In the genomic region with DNA sequence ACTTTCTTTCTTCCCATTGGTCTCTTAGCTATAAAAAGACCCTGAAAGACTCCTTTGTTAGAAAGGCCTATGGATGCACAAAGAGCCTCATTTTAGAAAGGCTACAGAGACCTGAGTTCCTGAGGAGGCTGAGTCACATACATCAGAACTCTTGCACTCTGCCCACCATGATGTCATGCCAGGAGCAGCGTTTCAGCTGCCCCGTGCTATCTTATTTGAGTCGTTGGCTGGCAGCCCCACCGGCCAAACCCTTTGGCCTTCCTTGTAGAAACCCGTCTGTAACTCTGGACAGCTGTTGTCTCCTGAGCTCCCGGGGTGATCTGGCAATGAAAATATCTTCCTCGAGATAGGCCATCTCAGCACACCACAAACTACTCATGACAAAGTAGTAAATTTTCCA, we compare ENCODE assay signal across 8 mouse cellular contexts. TPM values are rescaled to one million over a fixed set of nuclear protein-coding genes. Genes with fewer than 3 reads are reported as not detected.
A peak's percentile ranks its signal among the peaks of the same experiment; 100 is the strongest.
DNase-seq lines count a peak whose midpoint lies in the region; ATAC-seq and TF ChIP-seq lines count a peak whose summit lies in the region.

No protein-coding gene starts in this region.

- H3K4me2 ChIP-seq in forebrain, embryonic 14.5 days (ENCODE audit: low read length): no peak overlapping the region
- H3K4me2 ChIP-seq in forebrain, embryonic 13.5 days: no peak overlapping the region

- ATAC-seq in forebrain, embryonic 14.5 days: no peak
- no peak for ATAC-seq in forebrain, embryonic 13.5 days
- peak; percentile 33 for ATAC-seq in megakaryocyte progenitor cell, adult 5-6 weeks (replicated peaks; ENCODE audit: poor library complexity)

- H3K27ac ChIP-seq in forebrain, embryonic 14.5 days (ENCODE audit: low read depth, low read length): no peak overlapping the region
- no peak overlapping the region for H3K27ac ChIP-seq in forebrain, embryonic 13.5 days
- H3K27ac ChIP-seq in cerebellum, adult 2 months (ENCODE audit: insufficient read depth, low read length): no peak overlapping the region

- no peak for TF ChIP-seq CTCF in cerebellum, adult 2 months (IDR thresholded peaks at IDR 0.05; ENCODE audit: borderline replicate concordance, insufficient read depth, low read depth, low read length)

- no peaks in the 10 kb centered on the region for H3K9me3 ChIP-seq in forebrain, embryonic 14.5 days (replicated peaks; ENCODE audit: control insufficient read depth, low read length)
- no peaks in the 10 kb centered on the region for H3K9me3 ChIP-seq in forebrain, embryonic 13.5 days (replicated peaks)

- 42% methylated on average over 7 of the region's 7 CpGs for WGBS in forebrain, embryonic 14.5 days
- WGBS in forebrain, embryonic 13.5 days: 47% methylated on average over 7 of the region's 7 CpGs
- WGBS in cerebellum, adult 2 months: 28% methylated on average over 7 of the region's 7 CpGs

- H3K27me3 ChIP-seq in forebrain, embryonic 14.5 days (replicated peaks; ENCODE audit: control insufficient read depth, insufficient read depth, low read length): no peaks in the 10 kb centered on the region
- no peaks in the 10 kb centered on the region for H3K27me3 ChIP-seq in forebrain, embryonic 13.5 days
- H3K27me3 ChIP-seq in cerebellum, adult 2 months (ENCODE audit: control insufficient read depth, insufficient read depth, low read length): no peaks in the 10 kb centered on the region; the same call in 1 of the 2 replicates

- no peaks in the 10 kb centered on the region for H3K36me3 ChIP-seq in forebrain, embryonic 14.5 days (ENCODE audit: control insufficient read depth, insufficient read depth, low read length)
- H3K36me3 ChIP-seq in forebrain, embryonic 13.5 days (ENCODE audit: poor library complexity, severe bottlenecking): no peaks in the 10 kb centered on the region

- peaks cover 12% of the 10 kb centered on the region for H3K4me1 ChIP-seq in forebrain, embryonic 14.5 days (ENCODE audit: control insufficient read depth, insufficient read depth, low read length)
- peaks cover 11% of the 10 kb centered on the region for H3K4me1 ChIP-seq in forebrain, embryonic 13.5 days
- no peaks in the 10 kb centered on the region for H3K4me1 ChIP-seq in cerebellum, adult 2 months (ENCODE audit: control insufficient read depth, insufficient read depth, low read length)

- no peak overlapping the region for H3K9ac ChIP-seq in forebrain, embryonic 14.5 days (ENCODE audit: low read length)
- H3K9ac ChIP-seq in forebrain, embryonic 13.5 days: no peak overlapping the region

- no peak overlapping the region for H3K4me3 ChIP-seq in forebrain, embryonic 14.5 days (ENCODE audit: low read depth, low read length)
- no peak overlapping the region for H3K4me3 ChIP-seq in forebrain, embryonic 13.5 days
- H3K4me3 ChIP-seq in cerebellum, adult 2 months (replicated peaks; ENCODE audit: insufficient read depth, low read depth, low read length): no peak overlapping the region

- DNase-seq in forebrain, embryonic 14.5 days (ENCODE audit: low spot score): peak; percentile 22
- peak; percentile 20 for DNase-seq in lung, postnatal 10 days
- DNase-seq in lung, adult 18-20 months: no peak
- peak; percentile 24 for DNase-seq in heart, adult 8-10 months (ENCODE audit: low spot score)
- no peak for DNase-seq in cerebellum, adult 2 months
- no peak for DNase-seq in right cerebral cortex, adult 18-20 months

- no peak for TF ChIP-seq POLR2A in cerebellum, adult 2 months (IDR thresholded peaks at IDR 0.05; ENCODE audit: borderline replicate concordance, insufficient read depth, low read length)

RNA-seq across cellular contexts. Expression of a gene that starts 3.6 kb away (rescaled TPM):
- 2.9 and 4.6 TPM in 2 replicates for polyA plus RNA-seq in forebrain, embryonic 14.5 days (2014; fragmentation: Nextera tagmentation; extraction: Ambion mirVana)
- 2.2 and 3.4 TPM in 2 replicates for polyA plus RNA-seq in forebrain, embryonic 13.5 days (2015; fragmentation: Nextera tagmentation; extraction: Ambion mirVana)
- total RNA-seq in heart, adult 8-10 months (2022): 100 to 1,000 TPM in 3 of 4 experiments, 10 to 100 TPM in 1; 89.5 to 120 (median 108) TPM
- total RNA-seq in megakaryocyte progenitor cell, adult 5-6 weeks (2015): 28.1 and 29.0 TPM in 2 replicates
- 32.0 and 32.5 TPM in 2 replicates for total RNA-seq in megakaryocyte progenitor cell, adult 5-6 weeks (2017)
- 3.6 and 3.8 TPM in 2 replicates for polyA plus RNA-seq in cerebellum, adult 2 months (2012; rRNA removed)

Comparison
In these comparisons a context has a peak if more than half of its experiments do, and no peak if none do; other contexts are left out.
1. DNase-seq: peak in forebrain, embryonic 14.5 days (single experiment), lung, postnatal 10 days (single experiment) and heart, adult 8-10 months (single experiment); none in lung, adult 18-20 months (0 of 2), cerebellum, adult 2 months (0 of 2) and right cerebral cortex, adult 18-20 months (single experiment).